Mouse (Mus musculus) activated CD4-positive, CD25-positive, alpha-beta regulatory T cell, adult 9 weeks (primary cell): ENCODE results near the gene Gm8232. TPM values are rescaled to one million over a fixed set of nuclear protein-coding genes. Genes with fewer than 3 reads are reported as not detected.

Experiments
- polyA plus RNA-seq: library from polyadenylated mRNA; unstranded; fragments of 100-300 nt; shearing (Covaris generic); gene quantifications from one replicate; pipeline ENCODE4 v1.2.1, GENCODE M21; 2017

Gene Gm8232
- polyA plus RNA-seq = not detected

DNA sequence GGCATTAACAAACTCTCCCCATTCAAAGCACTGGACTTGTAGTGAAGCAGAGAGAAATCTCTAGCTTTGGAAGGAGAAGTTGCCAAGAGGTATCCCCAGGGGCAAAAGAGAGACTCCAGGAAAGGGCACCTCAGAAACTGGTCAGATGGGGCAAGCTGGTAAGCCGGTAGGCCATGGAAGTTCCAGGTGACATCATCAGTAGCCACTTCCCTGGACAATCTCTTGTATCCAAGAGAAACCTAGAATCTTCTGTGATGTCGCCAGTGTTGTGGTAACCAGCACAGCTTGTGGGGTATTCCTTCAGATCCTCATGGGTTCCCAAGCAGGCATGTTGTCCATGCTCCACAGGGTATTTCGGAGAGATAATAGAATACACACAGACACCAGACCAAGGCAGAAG is at the start of gene Gm8232:
TSS of gene Gm8232 (plus strand) at position 301 of the 400 bp plus-strand sequence.

DNA sequence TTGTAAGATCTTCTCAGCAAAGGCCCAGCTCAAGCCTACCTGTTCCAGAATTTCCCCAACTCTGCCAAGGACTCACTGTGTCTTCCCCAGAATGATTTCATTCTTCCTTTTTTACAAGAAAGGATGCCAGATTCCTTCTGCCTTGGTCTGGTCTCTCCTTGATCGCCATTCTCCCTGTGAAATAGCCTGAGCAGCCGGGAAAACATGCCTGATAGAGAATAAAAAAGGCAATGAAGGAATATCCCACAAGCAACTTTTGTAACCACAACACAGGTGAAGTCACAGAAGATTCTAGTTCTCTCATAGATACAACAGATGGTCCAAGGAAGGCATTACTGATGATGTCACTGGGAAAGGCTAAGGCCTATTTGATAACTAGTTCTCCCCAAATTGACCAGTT is 22.8 kb upstream of the Gm8232 start, which contains the start of gene Gm3371:
TSS of gene Gm3371 (minus strand) at position 101 of the 400 bp plus-strand sequence.

Other genes starting within 250 kb of the Gm8232 start
- not detected for gene Gm8212, start 236.0 kb upstream of the Gm8232 start, polyA plus RNA-seq
- not detected for gene 4930503E14Rik, start 220.4 kb upstream of the Gm8232 start, polyA plus RNA-seq
- gene Gm8220, start 148.1 kb upstream of the Gm8232 start, polyA plus RNA-seq = not detected
- gene Gm5930, start 95.1 kb upstream of the Gm8232 start, polyA plus RNA-seq = not detected
- gene Gm8229, start 68.3 kb upstream of the Gm8232 start, polyA plus RNA-seq = not detected
- gene Gm3371, start 22.9 kb upstream of the Gm8232 start, polyA plus RNA-seq = not detected
- not detected for gene BC061237, start 58.8 kb downstream of the Gm8232 start, polyA plus RNA-seq
- not detected for gene Gm17093, start 84.6 kb downstream of the Gm8232 start, polyA plus RNA-seq
- gene Gm8247, start 149.5 kb downstream of the Gm8232 start, polyA plus RNA-seq = not detected
- gene Gm5624, start 194.3 kb downstream of the Gm8232 start, polyA plus RNA-seq = not detected